Mouse (Mus musculus) small intestine, adult 2 months (tissue): ENCODE data around the gene Adgrf5. TPM values are rescaled to one million over a fixed set of nuclear protein-coding genes. Genes with fewer than 3 reads are reported as not detected.
A peak's percentile ranks its signal among the peaks of the same experiment; 100 is the strongest.

ENCODE experiments used
- H3K27ac ChIP-seq: fragments of 200-500 bp; 2 replicates; pipeline ENCODE4 v1.5.1; 2012; ENCODE audit warnings: low read depth, low read length, control low read depth, inconsistent platforms; ENCODE audit not compliant: insufficient read depth
- H3K27me3 ChIP-seq: fragments of 200-500 bp; 2 replicates; pipeline ENCODE4 v1.6.1; 2012; ENCODE audit warnings: mild to moderate bottlenecking, moderate library complexity, low read length, inconsistent platforms; ENCODE audit not compliant: control insufficient read depth, insufficient read depth
- H3K36me3 ChIP-seq: fragments of 200-500 bp; 2 replicates; pipeline ENCODE4 v1.6.1; 2012; ENCODE audit warnings: mild to moderate bottlenecking, low read length, control low read depth, inconsistent platforms; ENCODE audit not compliant: control insufficient read depth, insufficient read depth
- H3K4me1 ChIP-seq: fragments of 200-500 bp; 2 replicates; pipeline ENCODE4 v1.6.1; 2012; ENCODE audit warnings: low read length, inconsistent platforms, mixed read lengths; ENCODE audit not compliant: control insufficient read depth, insufficient read depth, insufficient read length
- H3K4me3 ChIP-seq: fragments of 200-500 bp; 2 replicates; pipeline ENCODE4 v1.5.1; 2012; ENCODE audit warnings: low read depth, mild to moderate bottlenecking, control low read depth, inconsistent platforms, low read length, moderate library complexity
- CTCF ChIP-seq: fragments of 200-500 bp; IDR thresholded peaks from 2 replicates; pipeline ENCODE4 v1.5.1; 2012; ENCODE audit warnings: low read depth, mild to moderate bottlenecking, control low read depth, inconsistent platforms, low read length, moderate library complexity, mixed read lengths; ENCODE audit not compliant: insufficient replicate concordance, insufficient read length; ENCODE audit errors: extremely low read depth
- POLR2A ChIP-seq: fragments of 200-500 bp; IDR thresholded peaks from 2 replicates; pipeline ENCODE4 v1.6.1; 2012; ENCODE audit warnings: low read depth, mild to moderate bottlenecking, control low read depth, inconsistent platforms, low read length, moderate library complexity
- WGBS: fragments of 180-500 bp; shearing (Covaris S2); methylation state at CpG from one replicate; pipeline ENCODE4 v1.1.7; 2018; 5-methylcytosine and 5-hydroxymethylcytosine counted together
- polyA plus RNA-seq: library from polyadenylated mRNA; depleted of rRNA; stranded (reverse); fragments of >200 nt; gene quantifications from 2 replicates; pipeline ENCODE4 v1.2.3, GENCODE M21; 2012

Adgrf5 gene
- polyA plus RNA-seq, 1 experiment: 4.9 TPM

DNA sequence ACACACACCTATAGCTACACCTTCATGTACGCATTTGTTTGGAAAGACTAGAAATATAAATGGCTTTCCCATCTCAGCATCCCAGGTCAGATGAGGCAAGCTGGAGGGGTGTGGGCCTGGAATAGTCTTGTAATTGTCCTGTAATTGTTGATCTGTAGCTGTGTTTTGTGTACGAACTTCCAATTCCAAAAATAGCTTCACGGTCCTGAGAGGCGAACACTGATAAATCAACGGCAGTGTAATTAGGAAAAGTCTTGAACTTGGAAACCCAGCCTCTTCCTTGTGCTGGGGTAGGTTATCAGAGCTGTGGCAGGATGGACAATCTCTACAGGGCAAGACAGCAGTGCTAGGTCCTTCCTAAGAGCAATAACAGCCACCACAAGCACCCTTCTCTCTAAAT, 18.5 kb downstream of the Adgrf5 start:
- 81% methylated on average over 5 of the region's 5 CpGs for WGBS
- Histone ChIP-seq H3K4me3 (no peak overlapping the region), H3K4me1 (no peaks in the 10 kb centered on the region), H3K36me3 (no peaks in the 10 kb centered on the region), H3K27ac (no peak overlapping the region), H3K27me3 (no peaks in the 10 kb centered on the region)
- TF ChIP-seq POLR2A (no peak), CTCF (no peak)

DNA sequence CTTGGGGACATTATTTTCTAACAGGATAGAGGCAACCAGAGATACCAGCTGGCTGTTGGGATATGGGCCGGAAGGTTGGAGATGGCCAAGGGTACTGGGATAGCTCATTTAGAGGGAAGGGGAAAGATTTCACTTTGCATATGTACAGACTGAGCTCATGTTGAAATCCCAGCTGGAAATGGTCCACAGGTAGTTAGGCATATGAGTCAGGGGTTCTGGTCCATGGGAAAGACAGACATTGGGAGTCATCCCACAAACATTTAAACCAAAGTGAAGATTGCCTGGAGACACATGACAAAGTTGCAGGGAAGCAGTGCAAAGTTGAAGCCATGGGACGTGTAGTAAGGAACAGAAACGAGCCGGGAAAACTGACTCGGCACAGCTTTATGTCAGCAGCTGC, 26.1 kb downstream of the Adgrf5 start:
- Histone ChIP-seq H3K27ac (no peak overlapping the region), H3K36me3 (no peaks in the 10 kb centered on the region), H3K27me3 (no peaks in the 10 kb centered on the region), H3K4me1 (no peaks in the 10 kb centered on the region), H3K4me3 (no peak overlapping the region)
- no peak for TF ChIP-seq CTCF
- no peak for TF ChIP-seq POLR2A
- WGBS: 89% methylated on average over 5 of the region's 5 CpGs

GRCm38 (mm10) chr17:43387171-43387570, 26.9 kb downstream of the Adgrf5 start:
- Histone ChIP-seq H3K27me3 (no peaks in the 10 kb centered on the region), H3K4me1 (no peaks in the 10 kb centered on the region), H3K27ac (no peak overlapping the region), H3K4me3 (no peak overlapping the region), H3K36me3 (no peaks in the 10 kb centered on the region)
- WGBS: 40% methylated on average over 3 of the region's 3 CpGs
- TF ChIP-seq POLR2A (no peak), CTCF (no peak)

DNA sequence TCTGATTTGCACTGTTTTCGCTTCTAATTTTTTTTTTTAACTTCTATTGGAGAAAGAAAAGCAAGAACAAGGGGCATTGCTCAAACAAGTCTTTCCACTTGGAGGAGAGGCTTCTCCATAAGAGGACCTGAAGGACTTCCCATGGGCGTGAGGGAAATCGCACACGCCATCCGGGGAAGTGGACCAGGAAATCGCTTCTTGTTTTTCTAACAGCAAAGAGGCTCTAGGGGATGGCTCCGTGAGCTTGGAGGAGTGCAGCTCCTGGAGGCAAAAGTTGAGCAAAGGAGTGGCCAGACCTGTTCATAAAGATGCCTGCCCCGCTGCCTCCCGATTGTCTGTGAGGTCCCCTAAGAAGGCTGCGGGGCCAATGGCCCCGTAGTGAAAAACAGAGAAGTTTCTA, 29.0 kb downstream of the Adgrf5 start:
- 78% methylated on average over 11 of the region's 11 CpGs for WGBS
- no peak; the same call in 1 of the 2 replicates for TF ChIP-seq POLR2A
- TF ChIP-seq CTCF: no peak
- no peaks in the 10 kb centered on the region for H3K27me3 ChIP-seq
- no peaks in the 10 kb centered on the region for H3K4me1 ChIP-seq
- peak overlapping the region; percentile 16; the same call in 1 of the 2 replicates for H3K27ac ChIP-seq
- H3K36me3 ChIP-seq: no peaks in the 10 kb centered on the region
- peak overlapping the region; percentile 44 for H3K4me3 ChIP-seq

GRCm38 (mm10) chr17:43392191-43392590, 31.9 kb downstream of the Adgrf5 start:
- no peak overlapping the region for H3K4me3 ChIP-seq
- no peaks in the 10 kb centered on the region for H3K27me3 ChIP-seq
- H3K36me3 ChIP-seq: no peaks in the 10 kb centered on the region
- WGBS: 76% methylated on average over 9 of the region's 9 CpGs
- H3K27ac ChIP-seq: no peak overlapping the region
- TF ChIP-seq POLR2A (no peak), CTCF (no peak)
- H3K4me1 ChIP-seq: peaks cover 2% of the 10 kb centered on the region; the same call in 1 of the 2 replicates

DNA sequence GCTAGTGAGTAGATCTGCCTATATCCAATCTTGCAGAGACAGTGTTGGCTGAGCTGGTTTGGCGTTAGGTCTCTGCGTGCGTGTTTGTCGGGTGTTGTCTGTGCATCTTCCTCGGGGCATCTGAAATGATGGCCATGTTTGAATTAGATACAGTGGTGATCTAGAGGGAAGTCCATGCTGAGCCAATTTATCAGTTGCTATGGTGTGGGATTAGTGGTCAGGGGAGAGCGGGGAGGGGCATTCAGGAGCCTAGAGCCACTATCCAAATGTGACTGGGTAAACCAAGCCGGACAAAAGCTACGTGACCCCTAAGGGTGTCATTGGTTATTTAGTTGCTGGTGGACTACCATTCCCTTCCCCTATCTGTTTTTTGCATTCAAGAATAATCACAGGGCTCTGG, 33.4 kb downstream of the Adgrf5 start:
- Histone ChIP-seq H3K4me1 (peaks cover 2% of the 10 kb centered on the region; the same call in 1 of the 2 replicates), H3K4me3 (no peak overlapping the region), H3K27ac (no peak overlapping the region), H3K27me3 (no peaks in the 10 kb centered on the region), H3K36me3 (no peaks in the 10 kb centered on the region)
- TF ChIP-seq POLR2A: no peak
- no peak for TF ChIP-seq CTCF
- WGBS: 85% methylated on average over 8 of the region's 8 CpGs

DNA sequence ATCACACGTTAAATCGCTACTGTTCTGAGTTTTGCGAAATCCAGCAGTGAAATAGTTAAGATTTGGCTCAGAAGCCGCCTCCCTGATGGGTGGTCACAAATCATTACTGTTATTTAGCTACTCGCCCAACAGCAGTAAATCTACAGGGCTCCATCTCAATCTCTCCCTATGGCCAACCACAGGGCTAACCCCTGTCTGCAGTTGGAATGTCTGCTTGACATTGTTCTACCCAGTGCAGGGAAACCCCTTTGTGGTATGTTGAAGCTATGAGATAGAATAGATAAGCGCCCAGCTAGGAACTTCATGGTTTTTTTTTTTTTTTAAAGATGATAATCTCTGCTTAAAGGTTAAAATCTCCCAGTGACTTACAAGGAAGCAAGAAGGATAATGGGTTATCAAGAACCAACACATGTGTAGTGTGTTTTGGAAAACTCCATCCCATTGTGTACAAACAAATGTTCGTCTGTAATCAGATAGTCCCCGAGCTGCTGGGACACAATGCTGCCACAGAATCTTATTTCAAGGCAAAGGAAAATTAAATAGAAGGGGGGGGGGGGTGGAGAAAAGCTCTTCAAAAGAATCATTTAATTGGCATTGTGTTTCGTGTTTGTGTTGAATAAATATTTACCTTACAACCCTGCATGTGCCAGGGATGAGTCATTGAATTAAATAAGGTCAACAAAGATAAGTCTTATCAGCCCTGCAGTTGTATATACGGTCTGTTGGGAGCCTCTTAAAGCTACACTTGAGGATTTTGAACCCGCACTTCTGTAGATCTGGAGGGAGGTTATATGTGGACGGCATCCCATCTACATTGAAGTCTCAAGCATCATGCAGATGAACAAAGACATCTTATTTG, 35.4 kb downstream of the Adgrf5 start:
- 39% methylated on average over 12 of the region's 12 CpGs for WGBS
- Histone ChIP-seq H3K36me3 (no peaks in the 10 kb centered on the region), H3K27me3 (no peaks in the 10 kb centered on the region), H3K4me1 (peaks cover 2% of the 10 kb centered on the region; the same call in 1 of the 2 replicates), H3K27ac (no peak overlapping the region), H3K4me3 (no peak overlapping the region)
- no peak for TF ChIP-seq CTCF
- TF ChIP-seq POLR2A: no peak
